In the genomic region with DNA sequence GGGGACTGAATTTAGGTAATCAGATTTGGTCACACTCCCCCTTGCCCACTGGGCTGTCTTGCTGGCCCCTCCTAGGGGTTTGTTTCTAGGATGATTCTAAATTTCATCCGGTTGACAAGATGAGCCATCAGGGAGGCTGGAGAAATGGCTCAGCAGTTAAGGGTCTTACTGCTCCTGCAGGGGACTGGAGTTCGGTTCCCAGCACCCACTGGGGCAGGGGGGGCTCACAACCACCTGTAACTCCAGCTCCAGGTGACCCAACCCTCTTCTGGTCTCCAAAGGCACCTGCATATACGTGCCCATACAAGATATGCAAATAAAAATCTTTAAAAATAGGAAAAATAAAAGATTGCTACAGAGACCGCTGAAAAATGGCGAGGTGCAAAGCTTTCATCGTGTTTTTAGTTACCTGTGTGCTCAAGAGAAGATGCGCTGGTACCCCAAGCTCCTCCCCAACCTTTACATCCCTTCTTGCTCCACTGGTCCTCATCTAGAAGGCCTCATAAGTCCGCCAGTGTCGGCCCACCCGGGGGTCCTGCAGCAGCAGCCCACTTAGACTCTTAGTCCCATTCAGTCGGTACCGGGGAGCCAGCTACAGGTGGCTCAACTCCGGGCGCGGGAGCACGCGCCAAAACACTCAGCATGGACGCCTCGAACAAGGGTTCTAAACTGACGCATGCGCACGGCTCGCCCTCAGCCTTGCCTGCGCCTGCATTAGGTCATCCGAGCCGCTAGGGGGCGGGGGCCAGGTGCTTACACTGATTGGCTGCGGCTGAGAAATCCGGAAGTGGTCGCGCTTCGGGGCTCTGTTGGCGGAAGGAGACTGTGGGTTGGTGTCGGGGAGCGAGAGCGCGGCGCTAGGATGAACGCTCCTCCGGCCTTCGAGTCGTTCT, we compare ENCODE assay signal across 8 mouse cellular contexts. TPM values are rescaled to one million over a fixed set of nuclear protein-coding genes. Genes with fewer than 3 reads are reported as not detected.
A peak's percentile ranks its signal among the peaks of the same experiment; 100 is the strongest.
DNase-seq lines count a peak whose midpoint lies in the region; ATAC-seq lines count a peak whose summit lies in the region.

Gene Polr2j, plus strand, starts transcription at position 741 of the 893 bp plus-strand sequence.

- H3K27me3 ChIP-seq in hindbrain, embryonic 15.5 days = no peaks in the 10 kb centered on the region

- ATAC-seq in hindbrain, embryonic 15.5 days (ENCODE audit: low FRiP score, low read depth) = peak; percentile 96

- peaks cover 26% of the 10 kb centered on the region for H3K4me1 ChIP-seq in hindbrain, embryonic 15.5 days (replicated peaks)

- H3K4me3 ChIP-seq in hindbrain, embryonic 15.5 days = peak within 1 kb of the TSS; percentile 65

- H3K4me2 ChIP-seq in hindbrain, embryonic 15.5 days = peak within 1 kb of the TSS; percentile 92

- 3% methylated on average over 42 of the region's 42 CpGs for WGBS in hindbrain, embryonic 15.5 days

- peak within 1 kb of the TSS; percentile 73 for H3K27ac ChIP-seq in hindbrain, embryonic 15.5 days (replicated peaks)

- H3K9ac ChIP-seq in hindbrain, embryonic 15.5 days = peak within 1 kb of the TSS; percentile 79

- DNase-seq in R1 (ENCODE audit: low read depth, low spot score) = peak; percentile 98
- DNase-seq in cerebellum, postnatal 25 days = peak; percentile 99
- DNase-seq in frontal cortex, postnatal 36 days (ENCODE audit: low spot score in 2 of 2) = peak; percentile 98
- peak; percentile 93 for DNase-seq in left cerebral cortex, adult 11 months (ENCODE audit: low spot score)
- peak; percentile 95 to 97 for DNase-seq in lung, postnatal 4 days
- peak; percentile 96 for DNase-seq in retina, postnatal 7 days (ENCODE audit: low read depth, low spot score)
- DNase-seq in urinary bladder, adult 2 months (ENCODE audit: low spot score) = peak; percentile 94

- H3K9me3 ChIP-seq in hindbrain, embryonic 15.5 days = no peaks in the 10 kb centered on the region

- peaks cover 9% of the 10 kb centered on the region; the same call in 1 of the 2 replicates for H3K36me3 ChIP-seq in hindbrain, embryonic 15.5 days

RNA-seq across cellular contexts. Expression of gene Polr2j, which starts in this region (rescaled TPM):
- polyA plus RNA-seq in hindbrain, embryonic 15.5 days (2015; fragmentation: Nextera tagmentation; extraction: Ambion mirVana) = 206 and 213 TPM in 2 replicates
- 104 and 141 TPM in 2 replicates for polyA plus RNA-seq in urinary bladder, adult 2 months (2012; rRNA removed)

Comparison
In these comparisons a context has a peak if more than half of its experiments do, and no peak if none do; other contexts are left out.
1. Peak in every context shown above with its lines: DNase-seq, ATAC-seq, H3K4me3 ChIP-seq and H3K27ac ChIP-seq.